Mouse (Mus musculus) limb, embryonic 11.5 days (tissue): ENCODE data around the gene Ttll5. TPM values are rescaled to one million over a fixed set of nuclear protein-coding genes. Genes with fewer than 3 reads are reported as not detected.

Source experiments
- ATAC-seq: fragments of 200-750 bp; cut with Nextera tagmentation; 2 replicates; pipeline ENCODE4 v1.8.0; 2017; ENCODE audit warnings: low read depth; ENCODE audit not compliant: insufficient number of reproducible peaks, low FRiP score, low TSS enrichment
- DNase-seq: peaks from one replicate; pipeline ENCODE4 v3.0.0-alpha.2; 2015; ENCODE audit warnings: low spot score
- H3K27ac ChIP-seq: fragments of 300-500 bp; sonication (generic); replicated peaks from 2 replicates; pipeline ENCODE4 v1.5.1; 2014; ENCODE audit warnings: low read depth, mild to moderate bottlenecking, low read length
- H3K27me3 ChIP-seq: fragments of 300-500 bp; sonication (generic); 2 replicates; pipeline ENCODE4 v1.6.1; 2014; ENCODE audit warnings: mild to moderate bottlenecking, low read length, mixed read lengths; ENCODE audit not compliant: control insufficient read depth, insufficient read depth
- H3K36me3 ChIP-seq: fragments of 300-500 bp; sonication (generic); 2 replicates; pipeline ENCODE4 v1.6.1; 2014; ENCODE audit warnings: mild to moderate bottlenecking, low read length, moderate library complexity, mixed read lengths; ENCODE audit not compliant: control insufficient read depth, insufficient read depth
- H3K4me1 ChIP-seq: fragments of 300-500 bp; sonication (generic); 2 replicates; pipeline ENCODE4 v1.6.1; 2014; ENCODE audit warnings: low read length, mixed read lengths; ENCODE audit not compliant: control insufficient read depth, insufficient read depth
- H3K4me2 ChIP-seq: fragments of 300-500 bp; sonication (generic); 2 replicates; pipeline ENCODE4 v1.6.1; 2014; ENCODE audit warnings: low read depth, mild to moderate bottlenecking, moderate library complexity; ENCODE audit not compliant: severe bottlenecking
- H3K4me3 ChIP-seq: fragments of 300-500 bp; sonication (generic); 2 replicates; pipeline ENCODE4 v1.5.1; 2014; ENCODE audit warnings: low read depth, low read length
- H3K9ac ChIP-seq: fragments of 300-500 bp; sonication (generic); 2 replicates; pipeline ENCODE4 v1.6.1; 2014; ENCODE audit warnings: mild to moderate bottlenecking, low read length
- H3K9me3 ChIP-seq: fragments of 300-500 bp; sonication (generic); 2 replicates; pipeline ENCODE4 v1.6.1; 2016; ENCODE audit warnings: low read length; ENCODE audit not compliant: control insufficient read depth
- WGBS: fragments of 180-500 bp; shearing (Covaris S2); extraction: QIAGEN DNeasy Blood & Tissue Kit; methylation state at CpG from one replicate; pipeline ENCODE4 v1.1.7; 2014; 5-methylcytosine and 5-hydroxymethylcytosine counted together
- polyA plus RNA-seq: library from polyadenylated mRNA; unstranded; fragments of >200 nt; fragmentation: Nextera tagmentation; extraction: Ambion mirVana; gene quantifications from 2 replicates; pipeline ENCODE4 v1.2.1, GENCODE M21; 2014

Ttll5 gene
- polyA plus RNA-seq, 1 experiment from 2014 or later: 22.4 TPM

- Histone ChIP-seq H3K27ac (no peak overlapping the region), H3K9me3 (no peaks in the 10 kb centered on the region), H3K4me1 (0 out of 2 replicates have a peak, but pooled peaks cover 4% of the 10 kb centered on the region), H3K36me3 (no peaks in the 10 kb centered on the region; the same call in 1 of the 2 replicates), H3K27me3 (no peaks in the 10 kb centered on the region), H3K9ac (no peak overlapping the region), H3K4me3 (no peak overlapping the region), H3K4me2 (no peak overlapping the region)
- 90% methylated on average over 3 of the region's 3 CpGs for WGBS
- no peak for ATAC-seq
- DNase-seq: no peak
Observed at GRCm38 (mm10) chr12:85944419-85944818, 120.0 kb downstream of the Ttll5 start.

GRCm38 (mm10) chr12:85947161-85947560, 122.7 kb downstream of the Ttll5 start:
- H3K4me3 ChIP-seq: no peak overlapping the region
- H3K9me3 ChIP-seq: no peaks in the 10 kb centered on the region
- H3K9ac ChIP-seq: no peak overlapping the region
- H3K27ac ChIP-seq: no peak overlapping the region
- ATAC-seq: no peak
- 0 out of 2 replicates have a peak, but pooled peaks cover 4% of the 10 kb centered on the region for H3K4me1 ChIP-seq
- no peak overlapping the region for H3K4me2 ChIP-seq
- DNase-seq: no peak
- no peaks in the 10 kb centered on the region; the same call in 1 of the 2 replicates for H3K36me3 ChIP-seq
- H3K27me3 ChIP-seq: no peaks in the 10 kb centered on the region
- 91% methylated on average over 4 of the region's 4 CpGs for WGBS

GRCm38 (mm10) chr12:85949667-85950066, 125.2 kb downstream of the Ttll5 start:
- ATAC-seq (no peak), DNase-seq (no peak)
- H3K9ac ChIP-seq: no peak overlapping the region
- no peak overlapping the region for H3K4me3 ChIP-seq
- H3K36me3 ChIP-seq: no peaks in the 10 kb centered on the region; the same call in 1 of the 2 replicates
- no peak overlapping the region for H3K27ac ChIP-seq
- no peak overlapping the region for H3K4me2 ChIP-seq
- no peaks in the 10 kb centered on the region for H3K9me3 ChIP-seq
- no peaks in the 10 kb centered on the region for H3K27me3 ChIP-seq
- H3K4me1 ChIP-seq: no peaks in the 10 kb centered on the region
- 86% methylated on average over 6 of the region's 6 CpGs for WGBS

DNA sequence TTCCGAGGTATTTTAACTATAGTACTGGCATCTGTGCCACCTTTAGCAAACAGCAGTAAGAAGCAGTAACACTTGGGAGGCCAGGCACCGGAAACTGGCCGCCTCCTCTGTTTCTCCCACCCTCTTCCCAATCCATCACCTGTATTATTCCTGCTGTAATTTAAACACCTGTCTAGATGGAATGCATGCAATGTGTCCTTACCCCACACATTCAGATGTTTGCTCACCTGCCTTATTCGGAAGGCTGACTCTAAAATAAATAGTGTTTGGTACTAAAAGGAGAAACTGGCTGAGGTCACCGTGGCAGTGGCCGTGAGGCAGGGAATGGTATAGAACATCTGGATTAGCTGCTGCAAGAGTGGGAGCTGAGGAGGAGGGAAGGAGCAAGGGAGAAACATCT, 125.9 kb downstream of the Ttll5 start:
- DNase-seq (no peak), ATAC-seq (no peak)
- 70% methylated on average over 6 of the region's 6 CpGs for WGBS

GRCm38 (mm10) chr12:85951036-85951435, 126.6 kb downstream of the Ttll5 start:
- H3K4me2 ChIP-seq: no peak overlapping the region
- H3K4me3 ChIP-seq: no peak overlapping the region
- no peak overlapping the region for H3K27ac ChIP-seq
- H3K27me3 ChIP-seq: no peaks in the 10 kb centered on the region
- no peaks in the 10 kb centered on the region for H3K9me3 ChIP-seq
- WGBS: 87% methylated on average over 4 of the region's 4 CpGs
- peaks cover 3% of the 10 kb centered on the region; the same call in 1 of the 2 replicates for H3K4me1 ChIP-seq
- no peak for ATAC-seq
- no peaks in the 10 kb centered on the region for H3K36me3 ChIP-seq
- no peak for DNase-seq
- no peak overlapping the region for H3K9ac ChIP-seq

More for the DNA sequence above, 125.9 kb downstream of the Ttll5 start:
- Histone ChIP-seq H3K4me2 (no peak overlapping the region), H3K27me3 (no peaks in the 10 kb centered on the region), H3K27ac (no peak overlapping the region), H3K4me1 (no peaks in the 10 kb centered on the region), H3K9ac (no peak overlapping the region), H3K36me3 (no peaks in the 10 kb centered on the region), H3K4me3 (no peak overlapping the region), H3K9me3 (no peaks in the 10 kb centered on the region)

- WGBS: 89% methylated on average over 1 of the region's 1 CpGs
Observed at GRCm38 (mm10) chr12:85951822-85952221, 127.4 kb downstream of the Ttll5 start.

GRCm38 (mm10) chr12:85952349-85952748, 127.9 kb downstream of the Ttll5 start:
- ATAC-seq: no peak
- WGBS: 96% methylated on average over 5 of the region's 5 CpGs
- Histone ChIP-seq H3K4me3 (no peak overlapping the region), H3K4me1 (peaks cover 4% of the 10 kb centered on the region; the same call in 1 of the 2 replicates), H3K9me3 (no peaks in the 10 kb centered on the region), H3K27me3 (no peaks in the 10 kb centered on the region), H3K36me3 (no peaks in the 10 kb centered on the region), H3K4me2 (no peak overlapping the region), H3K9ac (no peak overlapping the region), H3K27ac (no peak overlapping the region)
- no peak for DNase-seq

More at GRCm38 (mm10) chr12:85951822-85952221, 127.4 kb downstream of the Ttll5 start:
- Histone ChIP-seq H3K36me3 (no peaks in the 10 kb centered on the region), H3K9ac (no peak overlapping the region), H3K4me2 (no peak overlapping the region), H3K9me3 (no peaks in the 10 kb centered on the region), H3K4me1 (peaks cover 4% of the 10 kb centered on the region; the same call in 1 of the 2 replicates), H3K4me3 (no peak overlapping the region), H3K27me3 (no peaks in the 10 kb centered on the region), H3K27ac (no peak overlapping the region)
- ATAC-seq: no peak
- no peak for DNase-seq

DNA sequence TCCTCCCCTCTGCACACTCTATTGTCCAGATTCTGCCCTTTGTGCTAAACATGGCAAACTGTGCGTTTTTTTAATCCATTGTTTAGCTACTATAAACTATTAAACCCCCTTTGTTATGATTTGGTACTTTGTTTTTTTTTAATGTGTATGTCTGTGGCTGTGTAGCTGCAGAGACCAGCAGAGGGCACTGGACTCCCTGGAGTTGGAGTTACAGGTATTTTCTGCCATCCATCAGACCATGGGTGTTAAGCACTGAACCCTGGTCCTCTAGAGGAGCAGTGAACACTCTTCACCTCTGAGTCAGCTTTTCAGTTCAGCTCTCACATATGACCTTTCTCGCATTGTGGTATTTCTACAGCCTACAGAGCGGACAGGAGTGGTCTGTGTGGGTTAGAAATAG, 129.7 kb downstream of the Ttll5 start:
- 82% methylated on average over 3 of the region's 3 CpGs for WGBS

DNA sequence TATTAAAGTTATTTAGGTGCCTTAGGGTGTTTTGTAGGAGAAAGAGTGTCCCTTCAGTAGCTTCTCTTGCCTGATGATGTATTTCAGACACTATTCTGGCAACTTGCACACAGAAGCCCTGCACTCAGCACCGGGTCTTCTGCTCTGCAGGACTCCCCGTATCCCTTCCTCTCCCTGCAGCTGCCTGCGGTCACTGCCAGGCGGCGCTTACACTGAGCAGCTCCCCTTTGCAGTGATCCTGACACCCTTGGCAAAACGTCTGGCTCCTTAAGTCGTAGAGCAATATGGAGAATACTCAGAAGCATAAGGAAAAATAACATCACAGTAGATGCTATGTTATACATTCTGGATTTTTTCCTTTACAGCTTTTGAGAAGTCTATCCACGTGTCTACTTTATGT, 130.6 kb downstream of the Ttll5 start:
- 71% methylated on average over 8 of the region's 8 CpGs for WGBS
- H3K36me3 ChIP-seq: no peaks in the 10 kb centered on the region
- no peak for DNase-seq
- no peaks in the 10 kb centered on the region for H3K27me3 ChIP-seq
- ATAC-seq: no peak
- H3K4me3 ChIP-seq: no peak overlapping the region
- peaks cover 16% of the 10 kb centered on the region for H3K4me1 ChIP-seq
- H3K9ac ChIP-seq: no peak overlapping the region
- no peak overlapping the region for H3K4me2 ChIP-seq
- no peaks in the 10 kb centered on the region for H3K9me3 ChIP-seq
- H3K27ac ChIP-seq: no peak overlapping the region

More for the DNA sequence above, 129.7 kb downstream of the Ttll5 start:
- no peak for ATAC-seq
- Histone ChIP-seq H3K36me3 (no peaks in the 10 kb centered on the region), H3K9ac (no peak overlapping the region), H3K9me3 (no peaks in the 10 kb centered on the region), H3K27me3 (no peaks in the 10 kb centered on the region), H3K4me1 (peaks cover 9% of the 10 kb centered on the region), H3K4me3 (no peak overlapping the region), H3K27ac (no peak overlapping the region), H3K4me2 (no peak overlapping the region)
- DNase-seq: no peak
